Mouse (Mus musculus): ENCODE data around the gene Isg20l2.

DNA sequence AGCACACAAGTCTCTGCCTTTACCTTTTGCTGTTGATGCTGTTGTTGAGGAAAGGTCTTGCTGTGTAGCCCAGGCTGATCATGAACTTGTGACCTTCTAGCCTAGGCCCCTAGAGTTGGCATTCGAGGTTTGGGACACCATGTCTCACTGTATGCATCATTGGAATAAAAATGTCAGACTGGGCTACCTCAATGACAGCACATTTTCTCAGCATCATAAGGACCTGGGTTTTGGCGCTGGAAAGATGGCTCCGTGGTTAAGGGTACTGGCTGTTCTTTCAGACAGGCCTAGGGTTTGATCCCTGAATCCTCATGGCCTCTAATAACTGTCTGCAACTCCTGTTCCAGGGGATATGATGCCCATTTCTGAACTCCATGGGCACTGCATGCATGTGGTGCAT lies 30.3 kb upstream of the Isg20l2 start:
- TF ChIP-seq CTCF (IDR thresholded peaks at IDR 0.05) (no peak), EP300 (IDR thresholded peaks at IDR 0.05) (no peak)
